Mouse (Mus musculus): ENCODE measurements around the gene Rnaseh1.

The Rnaseh1 gene

DNA sequence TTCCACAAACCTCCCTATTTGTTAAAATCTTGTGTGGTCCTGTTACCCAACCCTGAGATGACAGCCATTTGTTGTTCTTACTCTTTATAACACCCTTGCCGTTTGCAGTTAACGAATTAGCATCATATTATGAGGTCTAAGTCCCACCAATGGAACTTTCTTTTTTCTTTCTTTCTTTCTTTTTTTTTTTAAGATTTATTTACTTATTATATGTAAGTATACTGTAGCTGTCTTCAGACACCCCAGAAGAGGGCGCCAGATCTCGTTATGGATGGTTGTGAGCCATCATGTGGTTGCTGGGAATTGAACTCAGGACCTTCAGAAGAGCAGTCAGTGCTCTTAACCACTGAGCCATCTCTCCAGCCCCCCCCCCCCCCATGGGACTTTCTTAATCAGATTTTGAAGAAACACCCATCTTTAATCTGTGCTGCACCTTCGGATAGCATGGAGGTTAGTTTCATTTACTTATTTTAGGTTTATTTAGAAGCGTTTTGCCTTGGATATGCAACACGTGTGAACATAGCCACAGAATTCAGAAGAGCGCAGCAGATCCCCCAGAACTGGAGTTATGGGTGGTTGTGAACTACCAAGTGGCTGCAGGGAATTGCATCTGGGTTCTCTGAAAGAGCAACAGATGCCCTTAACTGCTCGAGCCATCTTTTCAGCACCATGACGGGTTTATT, 24.8 kb downstream of the Rnaseh1 start:
- DNase-seq = no peak

DNA sequence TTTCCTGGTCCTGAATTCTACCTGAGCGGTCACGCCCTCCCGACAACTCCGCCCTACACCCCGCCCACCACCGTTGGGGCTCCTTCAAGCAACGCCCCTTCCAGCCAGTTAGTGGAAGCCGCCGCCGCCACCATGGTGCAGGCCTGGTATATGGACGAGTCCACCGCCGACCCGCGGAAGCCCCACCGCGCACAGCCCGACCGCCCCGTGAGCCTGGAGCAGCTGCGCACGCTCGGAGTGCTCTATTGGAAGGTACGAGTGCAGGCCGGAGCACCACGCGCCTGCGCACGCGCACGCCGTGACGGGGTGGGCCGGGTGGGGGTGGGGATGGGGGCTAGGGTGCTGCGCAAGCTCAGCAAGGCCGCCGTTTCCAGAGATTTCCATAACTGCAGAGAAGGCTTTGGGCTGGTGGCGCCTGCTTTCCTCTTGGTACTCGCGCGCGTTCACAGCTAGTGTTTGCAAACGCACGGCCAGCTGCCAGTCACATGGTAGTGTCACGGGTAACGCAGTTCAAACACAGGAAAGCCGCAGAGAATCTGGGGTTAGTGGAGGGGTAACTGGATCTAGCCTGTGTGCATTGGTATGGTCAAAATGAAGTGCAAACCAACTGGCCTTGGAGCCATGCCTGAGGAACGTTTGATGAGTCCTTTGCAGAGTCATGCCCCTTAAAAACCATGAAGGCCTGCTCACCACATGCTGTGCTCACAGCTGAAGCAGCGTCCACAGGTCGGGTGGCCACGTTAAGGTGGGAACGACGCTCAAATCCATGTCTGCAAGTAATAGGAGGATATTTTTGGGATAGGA, 25.9 kb downstream of the Rnaseh1 start, which contains the start of gene Adi1:
Gene Adi1 (plus strand): TSS at position 111 of the 804 bp plus-strand sequence.
- peak; percentile 89 for DNase-seq

DNA sequence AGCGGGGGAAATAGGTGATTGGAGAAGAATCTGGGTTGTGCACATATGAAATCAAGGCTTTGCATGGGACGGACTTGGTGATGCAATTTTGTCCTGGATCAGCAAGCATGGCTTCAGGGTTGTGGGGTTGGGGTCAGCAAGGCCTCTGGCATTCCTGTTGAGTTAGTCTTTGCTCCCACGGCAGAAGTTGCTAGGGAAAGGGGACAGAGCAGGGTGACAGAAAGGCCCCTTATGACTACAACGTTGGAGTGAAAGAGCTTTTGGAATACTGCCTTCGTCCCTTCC, 26.5 kb downstream of the Rnaseh1 start:
- DNase-seq = no peak

DNA sequence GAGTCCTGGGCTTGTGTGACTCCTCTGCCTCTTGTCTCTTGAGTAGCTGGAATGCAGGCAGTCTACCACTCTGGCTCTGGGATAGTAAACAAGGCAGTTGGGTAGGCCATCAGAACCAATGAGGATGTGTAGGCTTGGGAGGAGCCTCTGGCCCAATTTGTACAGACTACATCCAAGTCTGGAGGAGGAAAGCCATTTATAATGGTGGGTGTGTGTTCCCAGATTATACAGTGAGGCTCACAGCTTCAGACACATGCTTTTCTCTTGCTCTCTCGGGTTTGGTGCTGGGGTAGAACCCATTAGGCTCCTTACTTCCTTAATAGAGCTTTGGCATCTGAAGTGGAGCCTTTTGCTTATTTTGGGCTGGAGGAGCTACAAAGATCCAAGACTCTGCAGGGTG, 35.3 kb downstream of the Rnaseh1 start:
- no peak for DNase-seq

DNA sequence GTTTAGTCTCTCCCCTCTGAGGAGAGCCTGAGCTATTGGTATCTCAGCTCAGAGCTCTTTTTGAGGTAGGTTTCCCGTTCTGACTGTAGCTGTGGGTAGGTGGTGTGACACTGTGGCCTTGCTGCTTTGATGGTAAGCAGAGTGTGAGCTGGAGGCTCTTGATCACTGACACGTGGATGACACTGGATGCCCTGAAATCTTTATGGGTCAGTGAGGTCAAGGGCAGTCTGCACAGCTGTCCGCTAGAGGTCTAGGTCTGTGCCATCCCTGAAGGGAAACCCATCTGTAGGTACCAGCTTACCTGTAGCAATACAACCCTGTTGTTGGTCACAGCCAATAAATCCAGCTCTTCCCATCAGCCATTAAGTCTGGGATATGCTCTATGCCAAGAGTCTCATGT, 36.4 kb downstream of the Rnaseh1 start:
- no peak for DNase-seq

DNA sequence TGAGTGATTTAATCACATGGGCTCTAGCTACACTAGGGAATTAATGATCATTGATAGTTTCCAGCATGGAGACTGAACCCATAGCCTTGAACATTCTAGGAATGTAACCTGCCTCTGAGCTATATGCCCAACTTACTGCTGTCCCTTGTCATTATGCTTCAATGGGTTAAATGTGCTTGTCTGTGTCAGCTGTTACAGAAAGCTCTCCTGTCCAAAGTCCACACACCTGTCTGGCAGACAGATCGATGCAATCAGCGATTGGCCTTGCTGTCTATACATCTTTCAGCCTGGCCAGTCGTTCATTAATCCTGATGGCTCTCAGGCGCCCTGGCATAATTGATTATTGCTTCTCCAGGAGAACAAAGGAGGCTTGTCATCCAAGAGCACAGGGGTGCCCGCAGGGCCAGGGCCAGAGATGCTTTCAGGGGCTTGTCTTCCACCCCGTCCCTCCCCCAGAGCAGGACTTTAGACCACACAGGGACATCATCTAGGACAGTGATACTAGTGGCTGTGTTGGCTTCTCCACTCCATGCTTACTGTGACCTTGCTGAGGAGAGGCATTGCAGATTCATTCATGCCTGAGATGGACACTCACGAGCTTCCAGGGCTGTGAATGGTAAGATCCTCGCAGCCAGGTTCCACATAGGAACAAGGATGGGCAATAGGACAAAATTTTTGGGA, 36.9 kb downstream of the Rnaseh1 start:
- no peak for DNase-seq

DNA sequence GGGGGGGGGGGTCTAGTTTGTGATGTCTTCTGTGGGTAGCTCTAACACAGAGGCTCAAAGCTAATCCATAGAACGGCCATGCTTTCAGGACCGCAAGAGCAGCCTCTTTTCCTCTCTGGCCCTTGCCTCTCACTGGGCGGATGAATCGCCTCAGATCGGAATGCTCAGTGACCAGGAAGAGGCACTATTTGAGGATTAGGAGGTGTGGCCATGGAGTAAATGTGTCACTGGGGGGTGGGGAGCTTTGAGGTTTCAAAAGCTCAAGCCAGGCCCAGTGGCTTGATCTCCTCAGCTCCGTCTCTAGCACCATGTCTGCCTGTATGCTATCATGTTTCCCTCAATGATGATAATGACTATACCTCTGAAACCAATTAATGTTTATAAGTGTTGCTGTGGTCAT, 39.6 kb downstream of the Rnaseh1 start:
- no peak for DNase-seq

DNA sequence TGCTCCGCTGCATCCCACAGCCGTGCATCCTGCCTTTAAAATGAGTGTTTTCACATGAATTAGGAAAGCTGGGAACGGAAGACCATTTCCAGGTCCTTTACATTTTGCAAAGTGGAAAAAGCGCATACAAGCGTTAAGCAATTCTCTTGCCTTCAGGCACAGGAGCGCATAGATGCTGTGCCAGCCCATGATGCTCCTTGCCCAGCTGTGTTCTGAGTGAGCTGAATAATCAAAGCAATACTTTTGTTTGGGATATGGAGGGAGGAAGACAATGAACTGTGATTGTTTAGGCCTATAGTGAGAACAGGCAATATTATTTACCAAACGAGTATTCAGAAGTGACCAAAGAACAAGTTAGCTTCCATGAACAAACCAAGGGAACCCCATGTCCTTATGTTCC, 41.3 kb downstream of the Rnaseh1 start:
- no peak for DNase-seq

DNA sequence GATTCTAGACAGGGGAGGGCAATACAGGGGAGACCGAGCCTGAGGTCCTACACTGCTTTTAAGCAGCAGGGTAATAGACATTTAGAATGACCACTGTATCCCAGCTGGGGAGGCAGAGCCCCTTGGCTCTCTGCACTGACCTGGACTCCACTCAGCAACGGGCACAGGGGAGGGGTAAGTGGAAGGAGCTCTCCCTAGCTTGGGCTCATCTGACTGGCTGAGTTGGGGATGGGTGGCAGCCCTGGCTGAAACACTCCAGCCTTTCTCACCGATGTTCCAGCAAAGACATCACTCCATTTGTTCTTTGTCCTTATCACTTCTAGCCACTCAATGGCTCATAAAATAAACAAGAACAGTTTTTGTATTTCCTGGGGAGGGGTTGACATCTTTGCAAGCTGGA, 44.3 kb downstream of the Rnaseh1 start:
- no peak for DNase-seq

DNA sequence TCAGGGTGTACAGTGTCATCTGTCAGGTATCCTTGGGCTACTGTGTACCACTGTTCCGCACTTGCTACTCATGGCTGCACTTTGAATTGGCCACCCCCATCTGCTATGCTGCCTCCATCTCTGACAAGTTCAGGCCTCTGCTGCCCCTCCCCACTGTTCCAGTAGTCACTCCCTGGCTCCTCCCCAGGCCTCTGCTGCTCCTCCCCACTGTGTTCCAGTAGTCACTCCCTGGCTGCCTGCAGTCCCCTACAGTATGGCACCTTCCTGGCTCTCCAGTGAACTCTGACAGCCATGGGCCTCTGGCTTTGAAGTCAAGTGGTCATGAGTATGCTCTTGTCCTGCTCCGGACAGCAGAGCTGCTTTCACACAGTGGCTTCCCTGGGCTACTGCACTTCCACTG, 44.8 kb downstream of the Rnaseh1 start:
- DNase-seq = no peak

DNA sequence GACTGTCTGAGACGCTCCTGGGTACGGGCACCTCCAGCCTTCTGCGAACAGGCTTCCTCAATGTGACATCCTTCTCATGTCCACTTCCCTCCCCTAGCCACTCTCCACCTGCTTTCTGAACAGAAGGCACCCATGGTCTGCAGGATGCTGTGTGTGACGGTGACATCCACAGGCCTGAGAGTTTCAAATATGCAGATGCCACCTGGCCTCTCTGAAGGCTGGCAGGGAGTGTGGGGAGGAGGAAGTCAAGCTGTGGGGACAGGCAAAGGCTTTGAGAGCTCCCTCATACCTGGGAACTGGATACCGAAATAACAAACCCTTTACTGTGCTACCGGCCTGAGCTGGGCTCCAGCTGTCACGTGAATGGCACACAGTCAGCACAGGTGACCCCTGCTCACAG, 45.4 kb downstream of the Rnaseh1 start:
- no peak for DNase-seq

DNA sequence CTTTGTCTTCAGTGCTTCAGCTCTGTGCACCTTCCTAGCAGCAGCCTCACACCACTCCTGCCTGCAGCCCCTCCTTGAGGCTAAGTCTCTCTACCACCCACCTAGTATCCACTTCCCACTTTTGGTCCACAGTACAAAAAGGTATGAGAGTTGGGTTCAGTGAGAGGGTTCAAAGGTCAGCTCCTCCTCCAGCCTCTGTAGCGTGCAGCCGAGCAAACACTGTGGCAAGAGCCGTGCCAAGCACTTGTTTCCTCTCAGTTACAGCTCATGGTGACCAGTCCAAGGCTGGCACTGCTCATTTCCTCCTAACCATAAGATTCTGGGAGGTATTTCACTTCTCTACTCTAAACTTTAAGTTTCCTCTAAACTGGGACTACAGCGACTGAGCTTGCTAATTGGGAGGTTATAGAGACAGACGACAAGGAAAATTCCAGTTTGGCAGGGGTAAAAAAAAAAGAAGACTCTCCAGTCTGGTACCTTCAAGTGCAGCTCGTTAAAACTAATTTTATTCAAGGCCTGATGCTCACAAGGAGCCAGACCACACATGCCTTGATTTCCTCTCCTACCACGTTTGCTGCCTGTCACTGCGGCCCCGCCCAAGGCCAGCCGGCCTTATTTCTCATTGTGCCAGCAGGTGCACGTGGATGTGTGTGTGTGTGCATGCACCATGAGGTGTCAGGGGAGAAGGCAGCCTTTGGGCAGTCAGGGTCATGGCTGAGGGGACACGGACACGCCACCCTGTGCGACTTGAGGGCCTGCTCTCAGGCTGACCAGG, 48.6 kb downstream of the Rnaseh1 start:
- peak; percentile 60 for DNase-seq

DNA sequence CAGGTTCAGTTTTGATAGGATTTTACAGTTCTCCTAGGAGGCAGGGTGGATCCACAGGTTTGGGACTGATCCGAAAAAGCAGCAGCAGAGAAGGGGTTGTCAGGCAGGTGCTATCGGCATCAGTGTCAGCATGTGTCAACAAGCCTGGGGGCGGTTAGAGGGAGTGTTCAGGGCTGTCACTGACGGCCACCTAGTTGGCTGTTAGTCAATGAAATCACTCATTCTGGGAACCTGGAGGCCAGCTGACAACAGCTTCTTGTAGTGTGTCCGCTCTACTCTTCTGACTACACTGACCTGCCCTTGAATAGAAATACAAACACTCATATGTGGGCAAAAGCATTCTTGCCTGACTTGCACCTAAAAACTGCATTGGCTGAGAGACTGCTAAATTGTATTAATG, 49.7 kb downstream of the Rnaseh1 start:
- DNase-seq = no peak

DNA sequence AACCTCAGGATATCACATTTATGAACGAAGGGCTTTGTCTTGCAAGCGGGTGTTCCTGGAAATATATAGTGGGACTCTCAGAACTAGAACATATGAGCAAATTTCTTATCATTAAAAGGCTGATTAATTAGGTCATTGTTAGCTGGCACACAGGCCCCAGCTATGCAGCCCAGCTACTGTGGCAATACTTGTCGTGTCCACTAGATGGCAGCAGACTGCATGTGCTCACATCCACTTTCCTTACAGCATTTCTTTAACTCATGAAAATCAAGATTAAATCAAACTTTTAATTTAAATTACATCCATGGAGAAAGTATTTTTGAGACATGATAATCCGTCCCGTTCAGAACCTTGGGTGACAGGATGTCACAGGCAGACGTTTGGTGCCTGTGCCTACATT, 50.3 kb downstream of the Rnaseh1 start:
- peak; percentile 54 for DNase-seq

DNA sequence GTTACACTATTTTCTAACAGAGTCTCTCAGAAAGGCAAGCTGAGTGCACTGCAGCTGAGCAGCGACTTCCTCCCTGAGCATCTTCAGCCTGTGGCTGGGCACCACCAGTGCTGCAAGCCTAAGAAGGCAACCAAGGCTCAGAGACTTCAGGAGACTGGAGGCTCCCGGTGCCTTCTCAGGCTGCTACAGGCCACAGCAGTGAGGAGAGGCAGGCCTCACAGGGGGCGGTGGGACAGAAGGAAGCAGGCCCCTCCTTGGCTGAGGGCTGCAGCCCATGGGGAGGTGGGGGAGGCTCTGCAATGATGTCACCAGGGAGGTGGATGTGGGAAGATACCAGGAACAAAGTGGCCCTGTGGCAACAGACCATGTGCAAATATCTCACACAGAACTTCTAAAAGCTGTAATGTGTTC, 50.7 kb downstream of the Rnaseh1 start:
- no peak for DNase-seq

DNA sequence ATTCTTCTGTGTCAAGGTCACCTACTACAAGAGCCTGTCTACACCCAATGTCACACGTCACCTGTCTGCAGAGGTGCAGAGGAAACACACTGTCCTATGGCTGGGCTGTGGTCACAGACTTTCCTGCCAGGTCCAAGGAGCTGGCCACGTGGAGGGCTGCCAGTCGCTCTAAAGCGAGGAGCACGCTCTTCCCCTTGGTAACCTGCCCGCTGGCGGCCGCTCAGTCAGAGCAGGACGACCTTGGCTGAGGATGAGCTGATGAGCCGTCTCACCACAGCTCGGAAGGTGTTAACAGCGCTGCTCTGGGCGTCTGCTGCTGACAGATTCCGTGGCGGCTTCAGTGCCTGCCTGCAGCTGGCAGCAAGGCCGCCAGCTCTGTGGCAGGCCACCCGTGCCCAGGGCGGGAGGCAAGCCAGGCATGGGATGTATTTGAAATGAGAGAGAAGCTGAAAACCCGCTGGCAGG, 51.2 kb downstream of the Rnaseh1 start:
- DNase-seq = peak; percentile 68

DNA sequence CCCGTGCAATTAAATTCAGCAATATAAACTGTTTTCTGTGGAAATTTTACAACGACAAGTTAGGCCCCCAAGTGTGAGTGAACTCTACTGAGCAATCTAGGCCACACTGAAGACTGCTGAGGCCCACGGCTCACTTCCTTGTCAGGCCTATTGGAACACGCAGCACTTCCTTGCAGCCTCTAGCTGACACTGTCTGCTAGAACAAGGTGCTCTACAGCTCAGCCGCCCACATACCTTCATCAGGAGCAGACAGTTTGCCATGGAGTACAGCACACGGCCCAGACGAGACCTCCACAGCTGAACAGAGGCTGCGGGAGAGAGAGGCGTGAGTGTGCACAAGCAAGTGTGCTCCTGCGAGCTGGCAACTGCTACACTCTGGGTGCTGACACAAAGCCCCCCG, 51.9 kb downstream of the Rnaseh1 start:
- no peak for DNase-seq

DNA sequence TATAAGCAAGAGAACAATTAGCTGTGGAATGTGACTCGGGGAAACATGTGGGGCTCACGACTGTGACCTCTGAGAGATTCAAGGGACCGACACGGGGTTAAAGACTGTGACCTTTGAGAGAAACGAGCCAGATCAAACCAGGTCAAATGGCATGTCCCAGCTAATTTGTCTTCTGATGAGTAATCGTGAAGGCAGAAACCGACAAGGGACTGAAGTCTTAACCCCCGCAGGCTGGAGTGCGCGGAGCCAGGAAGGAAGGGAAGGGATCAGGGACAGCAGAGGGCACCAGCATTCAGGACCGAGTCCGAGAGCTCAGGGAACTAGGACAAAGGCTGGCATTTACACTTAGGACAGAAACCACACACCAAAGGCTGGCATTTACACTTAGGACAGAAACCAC, 55.0 kb downstream of the Rnaseh1 start:
- no peak for DNase-seq

DNA sequence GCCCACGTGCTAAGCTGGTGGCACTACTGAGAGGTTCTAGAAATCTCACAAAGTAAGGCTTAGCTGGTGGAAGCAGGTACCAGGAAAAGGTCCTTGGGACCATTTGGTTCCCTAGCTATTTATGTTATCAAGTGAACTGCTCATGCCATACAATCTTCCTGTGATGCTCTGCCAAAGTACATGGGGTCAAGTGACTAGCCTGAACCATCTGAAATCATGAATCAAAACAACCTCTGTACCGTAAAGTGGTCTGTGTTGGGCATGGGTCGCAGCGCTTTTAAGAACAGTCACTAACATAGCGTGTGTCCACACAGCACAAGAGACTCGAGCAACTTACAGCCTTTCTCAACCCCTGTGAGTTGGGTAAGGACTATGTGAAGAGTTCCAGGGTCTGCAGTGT, 55.8 kb downstream of the Rnaseh1 start:
- no peak for DNase-seq

DNA sequence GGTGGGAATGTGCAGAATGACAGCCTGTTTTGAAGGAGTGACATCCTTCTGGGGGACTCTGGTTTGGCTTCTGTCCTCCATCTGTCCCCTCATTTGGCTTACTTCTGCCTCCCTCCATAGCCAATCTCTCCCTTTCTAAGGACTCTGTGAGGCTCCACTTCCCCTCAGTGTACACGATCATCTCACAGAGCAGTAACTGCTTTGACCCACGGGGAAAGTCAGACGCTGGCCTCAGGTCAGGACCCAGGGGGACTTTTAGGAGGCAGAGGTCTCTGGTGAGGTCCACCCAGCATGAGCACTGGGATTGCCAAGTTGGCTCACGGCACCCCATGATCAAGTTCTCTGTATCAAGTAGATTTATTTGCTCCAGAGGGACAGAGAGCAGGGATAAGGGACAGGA, 58.8 kb downstream of the Rnaseh1 start:
- DNase-seq = no peak
